Mouse (Mus musculus): ENCODE results near the gene Dhx16.

Gene Dhx16

DNA sequence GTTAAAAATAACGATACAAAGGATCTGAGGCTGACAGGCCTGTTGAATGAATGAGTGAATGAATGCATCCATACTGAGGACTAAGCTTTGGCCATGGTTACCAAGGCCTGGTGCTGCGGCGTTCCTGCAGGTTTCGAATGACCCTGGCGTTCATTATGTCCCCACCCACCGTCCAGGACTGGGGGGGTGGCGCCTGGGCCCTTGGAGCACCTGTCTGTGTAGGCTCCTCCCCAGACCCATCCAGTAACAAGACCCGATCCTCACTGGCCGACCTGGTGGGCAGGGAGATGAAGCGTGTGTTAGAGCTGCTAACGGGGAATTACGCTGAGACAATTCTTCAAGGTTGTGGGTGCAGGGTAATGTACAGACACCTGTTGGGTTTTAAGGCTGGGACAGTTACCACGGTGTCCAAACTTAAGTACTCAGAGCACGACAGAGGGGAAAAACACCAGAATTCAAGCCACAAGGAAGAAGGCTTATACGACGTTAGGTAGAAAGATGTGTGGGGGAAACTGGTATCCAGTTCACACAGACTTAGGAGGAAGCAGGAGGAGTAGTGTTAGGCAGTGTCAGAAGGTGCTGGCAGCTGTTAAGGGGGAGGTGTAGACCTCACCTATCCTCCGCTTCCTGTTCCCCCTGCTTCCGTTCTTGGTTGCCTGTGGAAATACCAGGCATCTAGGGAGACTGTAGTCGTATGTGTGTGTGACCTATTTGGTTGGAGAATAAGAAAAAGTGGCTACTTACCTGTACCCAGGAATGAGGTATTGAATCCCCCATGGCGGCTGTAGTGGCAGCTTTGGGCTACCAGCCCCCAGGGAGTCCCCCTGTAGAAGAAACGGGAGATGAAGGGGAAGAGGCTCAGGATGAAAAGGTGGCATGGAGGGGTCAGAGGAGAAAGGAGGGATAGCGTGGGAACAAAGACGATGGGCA, 18.3 kb downstream of the Dhx16 start:
- DNase-seq: no peak

DNA sequence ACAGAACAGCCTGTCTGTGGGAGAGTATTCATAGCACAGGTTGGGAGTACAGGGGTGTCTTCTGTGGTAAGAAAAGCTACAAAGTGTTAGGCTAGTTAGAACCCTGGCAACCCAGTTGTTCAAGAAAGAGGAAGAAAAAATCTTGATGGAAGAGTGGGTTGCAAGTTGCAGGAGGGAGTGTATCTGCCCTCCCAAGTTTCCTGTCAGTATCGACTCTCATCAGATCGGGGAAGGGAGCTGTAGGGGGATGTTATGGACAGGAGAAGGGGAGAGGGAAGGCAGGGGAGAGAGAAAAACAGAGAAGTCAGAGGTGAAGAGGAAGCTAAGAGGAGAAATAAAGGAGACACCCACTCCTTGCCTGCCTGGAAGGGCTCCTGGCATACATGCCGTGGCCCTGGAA, 21.0 kb downstream of the Dhx16 start:
- no peak for DNase-seq

DNA sequence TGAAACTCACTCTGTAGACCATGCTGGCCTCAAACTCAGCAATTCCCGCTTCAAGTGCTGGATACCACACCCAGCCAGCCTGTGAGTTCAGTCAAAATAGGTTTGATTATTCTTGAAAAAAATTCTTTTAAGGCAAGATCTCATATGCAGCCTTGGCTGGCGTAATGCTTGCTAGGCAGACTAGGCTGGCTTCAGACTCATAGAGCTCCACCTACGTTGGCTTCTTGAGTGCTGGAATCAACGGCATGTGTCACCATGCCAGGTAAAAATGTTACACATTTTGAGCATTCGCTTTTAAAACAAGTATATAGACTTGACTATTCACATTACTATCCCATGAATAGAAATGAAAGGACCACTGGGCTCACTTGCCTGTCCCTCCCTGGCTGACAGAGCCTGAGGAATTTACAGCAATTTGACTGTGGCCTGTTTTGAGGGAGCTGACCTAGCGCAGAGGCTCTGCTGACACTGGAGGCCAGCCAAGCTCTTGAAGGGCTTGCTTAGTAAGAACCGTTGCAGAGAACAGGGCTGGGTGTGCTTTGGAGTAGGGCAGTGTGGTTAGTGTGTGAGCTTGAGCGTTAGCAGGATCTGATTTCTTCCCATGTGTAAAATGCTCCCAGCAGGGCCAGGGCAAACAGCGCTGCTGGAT, 23.8 kb downstream of the Dhx16 start:
- no peak for DNase-seq

DNA sequence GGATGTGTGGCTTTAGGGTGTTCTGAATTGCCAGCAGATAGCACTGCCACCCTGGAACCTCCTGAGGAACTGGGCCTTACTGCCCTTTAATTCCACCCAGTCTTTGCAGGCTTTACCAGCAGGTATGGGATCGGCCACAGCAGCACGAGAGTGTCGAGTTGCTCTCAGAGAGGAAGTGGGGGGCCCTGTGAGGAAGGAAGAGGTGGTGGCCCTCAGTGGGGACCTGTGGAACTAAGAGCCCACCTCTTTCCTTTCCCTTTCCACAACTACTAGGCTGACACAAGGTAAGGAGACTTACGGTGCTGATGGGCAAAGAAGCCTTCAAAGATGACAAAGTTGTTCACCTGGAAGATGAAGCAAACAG, 24.4 kb downstream of the Dhx16 start:
- no peak for DNase-seq

DNA sequence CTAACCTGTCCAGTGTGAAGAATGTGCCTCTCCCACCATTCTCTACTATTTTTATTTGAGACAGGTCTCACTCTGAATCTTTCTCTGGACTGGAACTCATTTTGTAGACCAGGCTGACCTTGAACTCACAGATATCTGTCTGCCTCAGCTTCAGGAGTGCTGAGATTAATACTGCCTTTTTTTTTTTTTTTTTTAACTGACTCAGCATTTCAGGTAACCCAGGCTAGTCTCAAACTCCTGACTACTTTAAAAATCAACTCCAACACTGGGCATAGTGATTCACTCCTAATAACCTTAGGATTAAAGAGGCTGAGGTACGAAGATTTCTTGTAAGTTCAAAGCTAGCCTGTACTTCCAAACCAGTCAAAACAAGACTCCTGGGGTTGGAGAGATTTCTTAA, 26.0 kb downstream of the Dhx16 start:
- no peak for DNase-seq

DNA sequence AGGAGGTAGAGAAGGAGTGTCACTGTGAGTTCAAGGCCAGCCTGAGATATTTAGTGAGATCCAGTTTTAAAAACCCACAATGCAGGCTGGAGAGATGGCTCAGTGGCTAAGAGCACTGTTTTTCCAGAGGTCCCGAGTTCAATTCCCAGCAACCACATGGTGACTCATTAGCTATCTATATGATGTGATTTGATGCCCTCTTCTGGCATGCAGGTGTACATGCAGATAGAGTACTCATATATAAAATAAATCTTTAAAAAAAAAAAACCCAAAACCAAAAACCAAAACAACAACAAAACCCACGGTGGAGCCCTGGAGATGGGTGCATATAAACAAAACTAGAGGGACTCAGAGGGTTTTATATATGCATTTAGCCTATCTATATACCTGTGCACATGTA, 28.0 kb downstream of the Dhx16 start:
- no peak for DNase-seq

DNA sequence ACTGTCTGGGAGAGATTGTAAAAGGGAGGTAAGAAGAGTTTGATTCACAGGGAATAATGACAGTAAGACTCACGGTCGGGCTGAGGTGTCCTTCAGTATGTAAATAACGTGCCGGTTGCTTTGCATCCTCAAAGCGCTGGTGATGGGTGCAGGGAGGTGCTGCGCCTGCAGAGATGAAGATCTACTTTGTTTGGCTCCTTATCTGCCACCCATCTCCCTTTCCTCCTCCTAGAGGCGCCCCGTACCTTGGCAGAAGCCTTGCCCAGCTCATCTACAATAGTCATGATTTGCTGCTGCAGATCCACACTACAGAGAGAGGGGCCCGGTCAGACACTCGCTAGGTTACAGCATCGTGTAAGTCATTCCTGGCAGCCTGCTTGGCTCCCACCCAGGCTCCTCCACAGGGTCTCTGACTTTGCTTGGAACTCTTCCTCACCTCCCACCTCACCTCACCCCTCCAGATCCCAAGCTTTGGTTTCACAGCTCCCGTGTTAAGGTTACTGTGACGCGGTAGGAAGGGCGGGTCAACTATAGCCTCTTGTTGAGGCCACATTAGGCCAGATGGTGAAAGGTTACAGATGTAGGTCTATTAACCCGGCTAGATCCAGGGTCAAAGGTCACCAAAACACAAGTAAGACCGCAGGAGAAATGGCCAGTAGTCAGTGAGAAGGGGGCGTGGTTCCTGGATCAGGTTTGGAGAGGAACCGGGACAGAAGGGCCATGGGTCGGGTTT, 29.7 kb downstream of the Dhx16 start:
- DNase-seq: no peak

DNA sequence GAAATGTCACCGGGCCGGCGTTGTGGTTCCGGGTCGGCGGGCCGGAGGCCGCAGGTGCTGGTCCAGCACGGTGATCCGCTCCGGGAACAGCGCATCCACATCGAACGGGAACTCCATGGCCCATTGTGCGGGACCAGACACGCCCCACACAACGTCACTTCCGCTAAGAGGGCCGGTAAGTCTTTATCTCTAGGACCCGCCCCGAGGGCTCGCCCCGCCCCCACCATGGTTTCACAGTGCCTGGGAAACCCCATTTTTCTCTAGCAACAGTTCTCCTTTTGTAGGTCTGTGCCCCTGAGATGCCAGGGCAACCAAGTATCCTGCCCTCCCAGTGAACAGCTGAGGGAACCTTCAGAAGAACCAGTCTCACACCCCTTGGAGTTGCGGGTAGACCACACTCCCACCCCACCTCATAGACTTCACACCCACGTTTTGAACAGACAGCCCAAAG, 30.3 kb downstream of the Dhx16 start, which contains the start of gene Atat1:
Atat1 (minus strand) TSS at position 157 of the 451 bp plus-strand sequence.
- peak; percentile 83 for DNase-seq

DNA sequence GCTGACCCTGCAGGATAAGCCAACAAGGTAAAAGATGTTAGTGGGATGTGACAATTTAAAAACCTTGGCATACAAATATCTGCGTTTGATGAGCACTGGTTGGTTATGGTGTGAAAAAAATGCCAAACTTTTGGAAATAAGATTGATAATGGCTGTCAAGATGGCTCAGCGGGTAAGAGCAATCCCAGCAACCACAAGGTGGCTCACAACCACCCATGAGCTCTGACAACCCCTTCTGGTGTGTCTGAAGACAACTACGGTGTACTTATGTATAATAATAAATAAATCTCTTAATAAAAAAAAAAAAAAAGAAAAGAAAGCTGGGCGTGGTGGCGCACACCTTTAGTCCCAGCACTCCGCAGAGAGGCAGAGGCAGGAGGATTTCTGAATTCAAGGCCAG, 35.4 kb downstream of the Dhx16 start:
- DNase-seq: no peak

DNA sequence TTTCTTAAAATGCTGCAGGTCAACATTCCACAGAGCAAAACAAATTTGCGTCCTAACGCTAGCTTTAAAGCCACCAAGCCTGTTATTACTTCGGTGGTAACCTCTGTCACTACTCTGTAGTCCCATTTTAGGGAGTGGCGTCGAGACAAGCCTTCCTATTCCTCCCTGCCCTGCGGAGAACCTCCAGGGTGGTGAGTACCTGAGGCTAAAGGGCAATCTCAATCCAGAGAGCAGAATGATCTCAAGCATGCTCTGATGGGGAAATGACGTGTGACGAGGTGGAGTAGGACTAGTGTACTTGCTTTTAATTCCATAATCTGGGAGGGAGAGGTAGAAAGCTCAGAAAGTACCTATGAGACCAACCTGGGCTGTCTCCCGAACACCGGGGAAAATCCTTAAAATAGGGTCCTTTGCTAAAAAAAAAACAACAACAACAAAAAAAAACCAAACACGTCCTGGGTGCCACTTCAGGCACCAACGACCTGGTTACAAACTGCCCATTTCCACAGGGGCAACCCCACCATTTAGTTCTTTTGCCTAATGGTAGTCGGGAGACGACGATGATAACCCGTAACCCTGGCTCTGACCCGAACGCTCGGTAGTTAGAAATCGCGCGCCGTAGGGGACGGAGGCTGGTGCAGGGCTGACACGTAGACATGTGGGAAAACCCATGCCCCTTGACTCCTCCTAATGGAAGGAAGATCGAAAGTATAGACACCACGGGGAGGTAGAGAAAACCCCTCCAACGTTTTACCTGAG, 36.1 kb downstream of the Dhx16 start:
- DNase-seq: peak; percentile 35

DNA sequence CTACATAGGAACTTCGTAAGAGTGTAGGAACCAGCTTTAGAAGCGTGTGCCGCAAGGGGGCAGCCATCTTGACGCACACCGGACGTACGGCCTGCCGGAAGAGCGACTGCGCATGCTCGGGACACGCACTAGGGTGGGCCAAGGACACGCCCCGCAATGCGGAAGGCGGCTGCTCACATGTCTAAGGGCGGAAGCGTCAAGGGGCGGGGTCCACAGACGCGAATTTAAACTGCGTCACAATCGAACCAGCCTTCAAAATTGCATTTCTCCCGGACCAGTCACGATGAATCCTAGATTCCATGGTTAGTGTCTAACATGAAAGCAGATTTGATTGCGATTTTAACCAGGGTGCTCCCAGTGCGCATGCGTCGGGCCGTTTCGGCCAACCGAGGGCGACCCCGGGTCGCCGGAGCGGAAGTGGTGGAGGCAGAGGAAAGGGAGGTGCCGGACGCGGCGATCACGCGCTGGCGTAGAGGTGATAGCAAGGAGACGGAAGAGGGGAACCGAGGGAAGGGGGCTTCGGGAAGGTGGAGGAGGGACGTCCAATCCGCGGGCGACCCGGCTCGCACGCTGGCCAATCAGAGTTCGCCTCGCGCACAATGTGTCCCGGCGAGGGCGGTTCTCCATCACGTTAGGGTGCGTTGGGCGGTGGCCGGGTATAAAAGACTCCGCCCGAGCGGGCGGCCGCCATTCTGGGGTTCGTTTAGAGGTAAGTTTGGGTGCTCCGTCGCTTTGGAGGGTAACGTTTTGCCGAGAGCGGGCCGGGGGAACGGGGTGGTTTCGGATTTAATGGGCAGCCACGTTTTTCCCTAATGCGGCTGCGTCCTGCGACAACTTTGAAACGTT, 36.9 kb downstream of the Dhx16 start, which contains the start of the genes Mrps18b and Ppp1r10:
Mrps18b (minus strand) TSS at position 93 of the 846 bp plus-strand sequence.
Ppp1r10 (plus strand) TSS at position 138 of the 846 bp plus-strand sequence.
- peak; percentile 99 for DNase-seq

DNA sequence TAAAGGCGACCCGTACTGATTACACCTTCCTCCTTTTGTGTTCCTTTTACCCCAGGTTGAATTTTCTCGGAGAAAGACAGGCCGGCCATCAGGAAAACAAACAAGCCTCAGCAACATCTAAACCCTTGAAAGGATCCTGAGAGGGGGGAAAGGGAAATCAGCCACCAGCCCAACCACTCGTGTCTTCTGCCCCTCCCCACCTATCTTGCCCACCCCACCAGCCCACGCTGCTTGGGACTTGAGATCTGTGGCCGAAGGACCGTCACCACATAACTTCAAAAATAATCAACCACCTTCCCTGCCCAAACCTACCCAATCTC, 37.5 kb downstream of the Dhx16 start:
- no peak for DNase-seq

DNA sequence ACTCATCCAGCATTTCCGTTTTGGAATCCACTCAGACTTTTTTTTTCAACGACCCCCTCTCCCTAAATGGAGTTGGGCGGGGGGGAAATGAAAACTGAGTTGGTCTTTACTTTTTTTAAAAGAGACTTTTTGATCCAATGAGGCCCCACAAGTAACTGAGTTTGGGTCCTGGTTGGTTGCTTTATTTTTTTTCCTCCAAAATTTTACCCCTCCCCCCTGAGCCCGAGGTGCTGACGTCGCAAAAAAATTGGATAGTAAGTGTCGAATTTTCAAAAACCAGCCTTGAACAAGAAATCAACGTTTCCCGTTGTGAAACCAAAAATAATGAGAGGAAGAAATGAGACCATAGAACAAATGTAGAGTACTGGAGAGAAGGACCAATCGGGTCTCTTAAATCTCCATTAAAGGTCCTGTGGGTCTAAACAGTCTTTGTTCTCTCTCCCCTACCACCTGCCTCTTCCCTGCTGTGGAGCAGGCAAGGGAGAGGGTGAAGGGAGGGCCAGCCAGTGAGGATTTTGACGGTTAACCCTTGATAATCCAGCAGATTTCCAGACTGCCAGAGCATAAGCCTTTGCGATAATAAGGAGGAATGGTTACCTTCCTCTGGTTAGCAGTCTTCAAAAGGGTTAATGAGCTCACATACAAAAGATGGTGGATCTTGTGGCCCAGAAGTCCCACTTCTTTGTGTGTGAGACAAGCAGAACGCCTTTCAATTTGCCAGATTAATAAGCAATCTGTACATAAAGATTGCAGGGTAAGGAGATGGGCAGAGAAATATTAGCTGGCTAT, 38.0 kb downstream of the Dhx16 start:
- peak; percentile 66 for DNase-seq

DNA sequence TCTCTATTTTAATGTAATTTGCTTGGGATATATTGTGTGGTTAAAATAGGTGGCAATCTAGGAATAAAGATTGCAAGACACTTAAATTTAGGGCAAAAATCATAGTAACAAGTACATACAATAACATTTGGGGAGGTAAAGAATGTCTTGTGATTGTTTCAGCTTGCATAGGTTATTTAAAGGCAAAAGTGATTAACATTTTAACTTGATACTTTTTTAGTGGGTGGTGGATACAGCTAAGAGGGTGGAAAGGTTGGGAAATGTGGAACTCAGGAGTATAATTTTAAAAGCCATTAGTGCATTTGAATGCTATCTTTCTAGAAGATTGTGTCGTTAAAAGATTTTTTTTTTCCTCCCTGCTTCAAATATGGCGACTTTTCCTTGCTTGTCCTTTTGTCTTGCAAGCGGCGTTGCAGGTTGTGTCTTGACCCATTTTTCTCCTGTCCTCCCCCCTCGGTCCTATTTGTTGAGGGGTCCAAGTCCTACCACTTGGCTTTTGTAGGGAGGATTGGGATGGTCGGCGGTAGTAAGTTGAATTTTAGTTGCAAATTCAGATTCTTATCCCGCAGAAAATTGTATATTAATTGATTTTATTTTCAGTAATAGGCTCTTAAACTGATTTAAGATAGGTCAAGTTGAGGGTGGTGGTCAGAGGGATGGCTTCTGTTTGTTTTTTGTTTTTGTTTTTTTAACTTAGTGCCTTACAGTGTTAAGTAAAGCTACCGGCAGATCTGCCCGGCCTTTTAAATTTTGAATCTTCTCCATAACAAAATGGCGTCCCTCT, 38.8 kb downstream of the Dhx16 start:
- DNase-seq: peak; percentile 58

DNA sequence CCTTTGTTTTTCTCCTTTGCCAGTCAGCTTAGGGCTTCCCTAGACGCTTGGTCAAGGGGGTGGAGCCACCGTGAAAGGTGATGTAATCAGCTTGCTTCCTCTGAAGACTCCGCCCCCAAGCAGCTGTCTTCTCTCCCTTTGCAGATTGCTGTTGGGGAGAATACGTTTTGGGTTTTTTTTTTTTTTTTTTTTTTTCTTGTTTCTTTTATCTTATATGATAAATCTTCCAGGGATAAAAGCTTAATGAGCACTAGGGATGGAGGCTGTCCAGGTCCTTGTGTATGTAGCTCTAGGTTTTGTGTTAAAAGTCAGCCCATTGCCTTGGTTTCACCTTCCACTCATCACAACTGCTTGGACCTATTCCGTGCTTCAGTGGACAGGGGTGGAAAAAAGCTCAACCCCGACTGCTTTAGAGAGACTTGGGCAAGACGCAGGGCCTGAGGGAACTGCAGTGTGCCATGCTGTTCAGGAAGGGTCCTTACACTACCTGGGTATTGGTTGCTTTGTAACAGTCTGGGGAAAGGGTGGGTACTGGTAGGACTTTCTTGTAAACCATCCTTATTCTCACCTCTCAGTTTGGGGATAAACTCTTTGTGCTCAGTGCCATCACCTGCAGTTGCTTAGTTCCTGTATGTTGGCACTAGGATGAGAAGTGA, 39.6 kb downstream of the Dhx16 start:
- DNase-seq: peak; percentile 94

DNA sequence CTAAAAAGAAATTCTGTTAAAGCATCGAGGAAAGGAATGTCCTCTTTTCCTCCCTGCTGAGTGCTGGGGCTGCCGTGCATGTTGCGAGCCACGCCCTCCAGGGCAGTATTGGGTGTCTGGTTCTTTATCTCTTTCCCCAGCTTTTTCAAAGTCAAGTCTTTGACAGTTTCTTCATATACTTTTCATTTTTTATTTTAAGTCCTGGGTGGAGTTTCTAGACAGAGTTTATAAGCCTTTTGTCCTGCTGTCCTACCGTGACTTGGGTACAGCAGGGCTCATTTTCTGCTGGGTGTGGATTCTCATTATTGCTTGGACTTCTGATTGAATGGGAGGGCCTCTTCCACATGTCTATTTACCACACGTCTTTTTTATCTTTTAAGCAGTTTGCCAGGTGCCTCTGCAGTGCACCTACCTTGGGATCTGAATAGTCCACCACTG, 40.3 kb downstream of the Dhx16 start:
- no peak for DNase-seq

DNA sequence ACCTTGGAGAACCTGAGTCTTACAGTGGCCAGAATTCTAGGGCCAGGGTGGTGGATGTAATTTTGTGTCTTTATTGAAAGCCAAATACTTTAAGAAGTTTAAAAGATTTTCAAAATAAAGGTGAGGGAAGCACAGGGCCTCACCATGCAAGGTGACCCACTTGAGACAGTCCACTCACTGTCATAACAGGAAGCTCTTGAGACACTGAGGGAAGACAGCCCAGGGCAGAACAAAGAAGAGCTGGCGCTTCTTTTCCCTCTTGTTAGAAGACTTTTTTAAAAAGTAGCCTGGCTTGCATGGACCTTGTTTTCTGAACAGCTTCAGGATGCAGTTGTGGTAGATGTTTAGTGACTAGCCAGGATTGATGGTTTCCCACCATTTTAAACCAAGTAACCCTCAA, 40.8 kb downstream of the Dhx16 start:
- DNase-seq: no peak

DNA sequence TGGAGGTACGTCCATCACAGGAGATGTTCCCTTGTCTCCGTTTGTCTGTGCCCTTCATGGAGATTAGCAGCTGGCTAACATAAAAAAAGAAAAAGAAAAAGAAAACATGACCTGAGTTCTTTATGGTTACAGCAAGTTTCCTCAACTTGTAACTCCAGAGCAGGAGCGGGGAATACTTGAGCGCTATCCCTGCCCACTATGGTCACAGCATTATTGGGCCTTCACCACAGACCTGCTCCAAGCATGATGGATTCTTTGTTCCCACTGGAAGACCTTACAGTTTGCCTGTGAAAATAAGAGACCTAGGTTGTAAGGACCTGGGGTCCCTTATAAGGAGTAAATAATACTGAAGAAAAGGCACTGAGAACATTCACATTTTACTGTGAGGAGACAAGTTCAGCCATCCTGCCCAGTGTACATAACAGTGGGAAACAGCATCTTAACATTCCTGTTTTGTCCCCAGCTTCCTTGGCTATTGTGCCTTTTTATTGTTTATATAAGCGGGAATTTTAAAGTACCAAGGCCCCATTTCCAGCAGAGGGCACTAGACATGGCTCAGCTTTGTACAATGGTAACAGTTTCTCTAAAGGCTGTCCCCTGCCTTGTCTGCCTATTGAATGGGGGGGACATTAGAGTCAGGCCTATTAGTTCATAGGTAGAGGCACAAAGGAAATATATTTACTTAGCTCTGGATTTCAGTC, 41.4 kb downstream of the Dhx16 start:
- DNase-seq: no peak

DNA sequence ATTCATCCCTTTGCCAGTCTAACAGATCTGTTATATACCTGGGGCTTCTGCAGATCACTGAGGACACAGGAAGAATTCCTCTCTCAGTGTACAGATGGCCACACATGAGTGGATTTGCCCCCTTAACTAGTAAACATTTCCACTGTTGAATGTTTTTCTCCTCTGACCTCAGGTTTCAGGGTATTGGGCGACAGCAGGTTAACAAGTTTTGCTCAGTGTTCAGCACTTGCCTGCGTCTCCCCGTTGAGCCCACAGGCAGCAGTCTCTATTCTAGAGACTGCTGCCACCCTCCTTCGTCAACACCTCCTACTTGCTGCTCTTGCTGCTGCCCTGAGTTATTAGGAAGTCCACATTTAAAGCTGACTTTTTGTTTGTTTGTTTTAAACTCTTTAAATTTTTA, 42.1 kb downstream of the Dhx16 start:
- DNase-seq: no peak
